Mouse (Mus musculus): Measurements from ENCODE around the gene Iqgap2.

GRCm38 (mm10) chr13:95595921-95596320 is 295.8 kb downstream of the Iqgap2 start:
- TF ChIP-seq ZNF384 (IDR thresholded peaks at IDR 0.05; ENCODE audit: low read depth, low read length) (no peak), CHD2 (IDR thresholded peaks at IDR 0.05; ENCODE audit: low read length) (no peak), MYC (IDR thresholded peaks at IDR 0.05; ENCODE audit: low read depth, low read length) (no peak), POLR2A (IDR thresholded peaks at IDR 0.05; ENCODE audit: low read depth, low read length) (no peak), MEF2A (IDR thresholded peaks at IDR 0.05; ENCODE audit: borderline replicate concordance, low read depth, low read length) (no peak), GABPA (IDR thresholded peaks at IDR 0.05; ENCODE audit: insufficient replicate concordance, low read depth, low read length) (no peak), NELFE (IDR thresholded peaks at IDR 0.05; ENCODE audit: low read depth, low read length) (no peak), EP300 (IDR thresholded peaks at IDR 0.05; ENCODE audit: low read length) (no peak), CTCF (conservative IDR thresholded peaks at IDR 0.05 in 1 of 2, IDR thresholded peaks at IDR 0.05 in 1 of 2; ENCODE audit: low read depth in 2 of 2, low read length in 2 of 2) (no peak), UBTF (IDR thresholded peaks at IDR 0.05; ENCODE audit: low read depth, low read length) (no peak), NRF1 (IDR thresholded peaks at IDR 0.05; ENCODE audit: low read depth, low read length) (no peak), MXI1 (IDR thresholded peaks at IDR 0.05; ENCODE audit: low read depth, low read length) (no peak), USF1 (IDR thresholded peaks at IDR 0.05; ENCODE audit: low read depth, low read length) (no peak), E2F4 (IDR thresholded peaks at IDR 0.05; ENCODE audit: insufficient replicate concordance, low read depth, low read length) (no peak)
